Mouse (Mus musculus) cerebellum, postnatal 25 days (tissue): ENCODE data around the gene Trhde.

Experiments
- DNase-seq, 2 experiments: peaks; one replicate each; pipeline ENCODE4 v3.0.0; 2021; ENCODE audit warnings: mixed read lengths in 2 of 2

Trhde gene

GRCm38 (mm10) chr10:114802161-114802651 is at the start of gene Trhde:
Trhde (minus strand) TSS chr10:114802307.
- DNase-seq, result peak in 1 of 2 experiments; percentile 80

GRCm38 (mm10) chr10:114841966-114842365 is 39.9 kb upstream of the Trhde start:
- no peak for DNase-seq

- no peak for DNase-seq
Measured at GRCm38 (mm10) chr10:114841440-114841839, 39.3 kb upstream of the Trhde start.

- DNase-seq, result no peak
Measured at GRCm38 (mm10) chr10:114831313-114831712, 29.2 kb upstream of the Trhde start.

- DNase-seq, result no peak
Measured at GRCm38 (mm10) chr10:114808799-114809198, 6.7 kb upstream of the Trhde start.

GRCm38 (mm10) chr10:114805884-114806283 is 3.8 kb upstream of the Trhde start:
- peak; percentile 75 to 84 for DNase-seq

GRCm38 (mm10) chr10:114801457-114802160 is 498 bp downstream of the Trhde start:
- peak; percentile 81 to 83 for DNase-seq

- peak; percentile 76 to 80 for DNase-seq
Measured at GRCm38 (mm10) chr10:114800331-114801304, 1.5 kb downstream of the Trhde start.

- no peak for DNase-seq
Measured at GRCm38 (mm10) chr10:114799481-114799880, 2.6 kb downstream of the Trhde start.

- DNase-seq, result peak in 1 of 2 experiments; percentile 22
Measured at GRCm38 (mm10) chr10:114798788-114799187, 3.3 kb downstream of the Trhde start.

GRCm38 (mm10) chr10:114798218-114798617 is 3.9 kb downstream of the Trhde start:
- DNase-seq, result no peak

GRCm38 (mm10) chr10:114797664-114798063 is 4.4 kb downstream of the Trhde start:
- DNase-seq, result no peak

- DNase-seq, result peak in 1 of 2 experiments; percentile 29
Measured at GRCm38 (mm10) chr10:114796872-114797271, 5.2 kb downstream of the Trhde start.

- peak; percentile 51 to 63 for DNase-seq
Measured at GRCm38 (mm10) chr10:114794214-114794613, 7.9 kb downstream of the Trhde start.

GRCm38 (mm10) chr10:114765914-114766313 is 36.2 kb downstream of the Trhde start:
- DNase-seq, result no peak

- no peak for DNase-seq
Measured at GRCm38 (mm10) chr10:114762125-114762524, 40.0 kb downstream of the Trhde start.

GRCm38 (mm10) chr10:114759240-114759639 is 42.9 kb downstream of the Trhde start:
- DNase-seq, result no peak

GRCm38 (mm10) chr10:114758614-114759013 is 43.5 kb downstream of the Trhde start:
- DNase-seq, result no peak

- DNase-seq, result no peak
Measured at GRCm38 (mm10) chr10:114742755-114743705, 59.1 kb downstream of the Trhde start.

- peak in 1 of 2 experiments; percentile 56 for DNase-seq
Measured at GRCm38 (mm10) chr10:114739916-114740315, 62.2 kb downstream of the Trhde start.

- no peak for DNase-seq
Measured at GRCm38 (mm10) chr10:114737581-114737980, 64.5 kb downstream of the Trhde start.

GRCm38 (mm10) chr10:114736377-114736776 is 65.7 kb downstream of the Trhde start:
- DNase-seq, result peak; percentile 40 to 41
